Mouse (Mus musculus): Measurements from ENCODE around the gene Vil1. TPM values are rescaled to one million over a fixed set of nuclear protein-coding genes. Genes with fewer than 3 reads are reported as not detected.
A peak's percentile ranks its signal among the peaks of the same experiment; 100 is the strongest.

The Vil1 gene
- polyA plus RNA-seq, 1 experiment, result not detected

- Histone ChIP-seq H3K36me3 (replicated peaks; ENCODE audit: low read length) (no peaks in the 10 kb centered on the region), H3K27me3 (replicated peaks) (peaks cover 36% of the 10 kb centered on the region), H3K9me3 (no peaks in the 10 kb centered on the region), H3K4me3 (replicated peaks) (peak within 1 kb of the TSS; percentile 69), H3K4me1 (peaks cover 68% of the 10 kb centered on the region)
- no peak for TF ChIP-seq GATA1 (IDR thresholded peaks at IDR 0.05; ENCODE audit: borderline replicate concordance, low read length)
- TF ChIP-seq FLI1 (IDR thresholded peaks at IDR 0.05; ENCODE audit: low read length), result no peak
Measured at GRCm38 (mm10) chr1:74374980-74375379, 34.2 kb upstream of the Vil1 start, which contains the start of gene Slc11a1. Gene Slc11a1, plus strand, starts transcription at chr1:74375195.

- Histone ChIP-seq H3K4me1 (peaks cover 71% of the 10 kb centered on the region), H3K9me3 (no peaks in the 10 kb centered on the region), H3K36me3 (replicated peaks; ENCODE audit: low read length) (no peaks in the 10 kb centered on the region), H3K27me3 (replicated peaks) (peaks cover 35% of the 10 kb centered on the region), H3K4me3 (replicated peaks) (peak overlapping the region; percentile 69)
- TF ChIP-seq GATA1 (IDR thresholded peaks at IDR 0.05; ENCODE audit: borderline replicate concordance, low read length) (no peak), FLI1 (IDR thresholded peaks at IDR 0.05; ENCODE audit: low read length) (no peak)
Measured at GRCm38 (mm10) chr1:74375561-74375960, 33.6 kb upstream of the Vil1 start.

DNA sequence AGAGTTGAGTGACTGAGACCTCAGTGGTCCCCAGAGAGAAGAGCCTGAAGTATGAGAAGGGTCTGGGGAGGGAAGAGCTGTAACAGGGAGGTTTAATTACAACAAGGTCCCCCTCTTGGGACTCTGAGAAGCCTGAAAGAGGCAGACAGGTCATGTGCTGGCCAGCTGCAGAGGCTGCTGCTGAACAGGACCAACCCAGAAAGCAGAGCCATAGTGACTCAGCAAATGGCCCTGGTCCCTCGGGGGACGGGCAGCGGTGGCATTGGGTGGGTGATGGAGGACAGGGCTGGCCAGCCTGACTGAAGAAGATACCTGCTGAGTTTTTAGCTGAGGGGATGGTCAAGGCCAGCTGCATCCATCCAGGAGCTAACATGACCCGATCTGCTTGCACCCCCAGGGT lies 32.8 kb upstream of the Vil1 start:
- no peaks in the 10 kb centered on the region for H3K36me3 ChIP-seq (replicated peaks; ENCODE audit: low read length)
- peak overlapping the region; percentile 79 for H3K4me3 ChIP-seq (replicated peaks)
- peaks cover 79% of the 10 kb centered on the region for H3K4me1 ChIP-seq

DNA sequence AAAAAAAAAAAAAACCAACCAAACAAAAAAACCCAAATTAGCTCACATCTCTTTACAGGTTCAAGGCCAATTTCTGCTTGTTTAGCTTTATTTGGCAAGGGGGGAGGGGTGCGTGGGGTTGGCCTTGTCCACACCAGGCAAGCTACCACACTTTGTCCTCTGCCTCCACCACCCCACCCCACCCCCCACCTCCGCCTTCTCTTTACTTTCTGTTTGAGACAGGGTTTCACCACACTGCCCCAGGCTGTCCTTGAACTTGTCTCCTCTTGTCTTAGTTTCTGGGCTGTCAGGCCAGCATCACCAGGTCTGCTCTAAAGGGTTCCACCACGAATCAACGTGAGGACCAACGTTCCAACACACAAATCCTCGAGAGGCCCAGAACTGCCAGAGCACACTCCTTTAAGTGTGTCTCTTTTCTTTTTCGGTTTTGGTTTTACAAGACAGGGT lies 30.1 kb upstream of the Vil1 start:
- Histone ChIP-seq H3K4me3 (replicated peaks) (no peak overlapping the region), H3K4me1 (peaks cover 80% of the 10 kb centered on the region), H3K36me3 (replicated peaks; ENCODE audit: low read length) (no peaks in the 10 kb centered on the region), H3K27me3 (replicated peaks) (peaks cover 27% of the 10 kb centered on the region), H3K9me3 (no peaks in the 10 kb centered on the region)
- TF ChIP-seq FLI1 (IDR thresholded peaks at IDR 0.05; ENCODE audit: low read length) (no peak), GATA1 (IDR thresholded peaks at IDR 0.05; ENCODE audit: borderline replicate concordance, low read length) (no peak)

More for the DNA sequence above, 32.8 kb upstream of the Vil1 start:
- peaks cover 31% of the 10 kb centered on the region for H3K27me3 ChIP-seq (replicated peaks)
- TF ChIP-seq FLI1 (IDR thresholded peaks at IDR 0.05; ENCODE audit: low read length) (no peak), GATA1 (IDR thresholded peaks at IDR 0.05; ENCODE audit: borderline replicate concordance, low read length) (no peak)
- no peaks in the 10 kb centered on the region for H3K9me3 ChIP-seq

GRCm38 (mm10) chr1:74380484-74380883 lies 28.7 kb upstream of the Vil1 start:
- Histone ChIP-seq H3K4me3 (replicated peaks) (no peak overlapping the region), H3K36me3 (replicated peaks; ENCODE audit: low read length) (no peaks in the 10 kb centered on the region), H3K4me1 (peaks cover 84% of the 10 kb centered on the region), H3K27me3 (replicated peaks) (peaks cover 25% of the 10 kb centered on the region), H3K9me3 (no peaks in the 10 kb centered on the region)
- no peak for TF ChIP-seq FLI1 (IDR thresholded peaks at IDR 0.05; ENCODE audit: low read length)
- TF ChIP-seq GATA1 (IDR thresholded peaks at IDR 0.05; ENCODE audit: borderline replicate concordance, low read length), result no peak

- H3K27me3 ChIP-seq (replicated peaks), result peaks cover 16% of the 10 kb centered on the region
- no peak for TF ChIP-seq GATA1 (IDR thresholded peaks at IDR 0.05; ENCODE audit: borderline replicate concordance, low read length)
- TF ChIP-seq FLI1 (IDR thresholded peaks at IDR 0.05; ENCODE audit: low read length), result no peak
- peaks cover 81% of the 10 kb centered on the region for H3K4me1 ChIP-seq
- H3K9me3 ChIP-seq, result no peaks in the 10 kb centered on the region
- H3K36me3 ChIP-seq (replicated peaks; ENCODE audit: low read length), result no peaks in the 10 kb centered on the region
- peak overlapping the region; percentile 16 for H3K4me3 ChIP-seq (replicated peaks)
Measured at GRCm38 (mm10) chr1:74381588-74382021, 27.6 kb upstream of the Vil1 start.

- Histone ChIP-seq H3K36me3 (replicated peaks; ENCODE audit: low read length) (no peaks in the 10 kb centered on the region), H3K4me3 (replicated peaks) (no peak overlapping the region), H3K9me3 (no peaks in the 10 kb centered on the region), H3K27me3 (replicated peaks) (peaks cover 12% of the 10 kb centered on the region), H3K4me1 (peaks cover 83% of the 10 kb centered on the region)
- TF ChIP-seq FLI1 (IDR thresholded peaks at IDR 0.05; ENCODE audit: low read length) (no peak), GATA1 (IDR thresholded peaks at IDR 0.05; ENCODE audit: borderline replicate concordance, low read length) (no peak)
Measured at GRCm38 (mm10) chr1:74383385-74383784, 25.8 kb upstream of the Vil1 start.

- TF ChIP-seq FLI1 (IDR thresholded peaks at IDR 0.05; ENCODE audit: low read length), result no peak
- TF ChIP-seq GATA1 (IDR thresholded peaks at IDR 0.05; ENCODE audit: borderline replicate concordance, low read length), result no peak
- H3K36me3 ChIP-seq (replicated peaks; ENCODE audit: low read length), result no peaks in the 10 kb centered on the region
- peak overlapping the region; percentile 67 for H3K4me3 ChIP-seq (replicated peaks)
- H3K27me3 ChIP-seq (replicated peaks), result peaks cover 12% of the 10 kb centered on the region
- peaks cover 82% of the 10 kb centered on the region for H3K4me1 ChIP-seq
- H3K9me3 ChIP-seq, result no peaks in the 10 kb centered on the region
Measured at GRCm38 (mm10) chr1:74384525-74384924, 24.7 kb upstream of the Vil1 start.

DNA sequence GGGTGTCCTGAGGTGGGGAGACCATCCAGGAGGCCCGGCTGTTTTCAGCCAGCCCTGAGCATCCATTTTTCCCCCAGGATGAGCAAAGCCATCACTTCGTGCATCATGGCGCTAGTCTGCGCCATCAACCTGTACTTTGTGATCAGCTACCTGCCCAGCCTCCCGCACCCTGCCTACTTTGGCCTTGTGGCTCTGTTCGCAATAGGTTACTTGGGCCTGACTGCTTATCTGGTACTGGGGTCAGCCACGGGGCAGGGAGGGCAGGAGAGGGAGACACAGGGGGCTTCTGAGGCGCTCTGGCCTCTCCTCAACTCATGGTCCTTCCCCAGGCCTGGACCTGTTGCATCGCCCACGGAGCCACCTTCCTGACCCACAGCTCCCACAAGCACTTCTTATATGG lies 24.1 kb upstream of the Vil1 start:
- no peak for TF ChIP-seq GATA1 (IDR thresholded peaks at IDR 0.05; ENCODE audit: borderline replicate concordance, low read length)
- no peaks in the 10 kb centered on the region for H3K9me3 ChIP-seq
- H3K4me1 ChIP-seq, result peaks cover 82% of the 10 kb centered on the region
- H3K36me3 ChIP-seq (replicated peaks; ENCODE audit: low read length), result no peaks in the 10 kb centered on the region
- no peak overlapping the region for H3K4me3 ChIP-seq (replicated peaks)
- H3K27me3 ChIP-seq (replicated peaks), result peaks cover 12% of the 10 kb centered on the region

DNA sequence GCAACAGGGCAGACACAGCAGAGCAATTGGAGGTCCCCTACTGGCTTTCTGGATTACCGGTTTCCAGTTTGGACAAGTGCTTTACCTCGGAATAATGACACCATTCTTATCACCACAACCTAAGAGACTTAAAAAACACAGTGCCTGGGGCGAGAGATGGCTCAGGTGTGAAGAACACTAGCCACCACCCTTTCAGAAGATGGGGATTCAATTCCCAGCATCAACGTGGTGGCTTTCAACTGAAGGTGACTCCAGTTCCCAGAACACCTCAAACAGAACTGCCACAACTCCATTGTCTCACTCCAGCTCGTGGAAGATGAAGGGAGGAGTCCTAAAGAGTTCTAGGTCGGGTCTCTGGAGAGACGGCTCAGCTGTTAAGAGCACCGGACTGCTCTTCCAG lies 23.6 kb upstream of the Vil1 start:
- peaks cover 82% of the 10 kb centered on the region for H3K4me1 ChIP-seq
- H3K27me3 ChIP-seq (replicated peaks), result peaks cover 12% of the 10 kb centered on the region
- no peak for TF ChIP-seq GATA1 (IDR thresholded peaks at IDR 0.05; ENCODE audit: borderline replicate concordance, low read length)
- TF ChIP-seq FLI1 (IDR thresholded peaks at IDR 0.05; ENCODE audit: low read length), result no peak

DNA sequence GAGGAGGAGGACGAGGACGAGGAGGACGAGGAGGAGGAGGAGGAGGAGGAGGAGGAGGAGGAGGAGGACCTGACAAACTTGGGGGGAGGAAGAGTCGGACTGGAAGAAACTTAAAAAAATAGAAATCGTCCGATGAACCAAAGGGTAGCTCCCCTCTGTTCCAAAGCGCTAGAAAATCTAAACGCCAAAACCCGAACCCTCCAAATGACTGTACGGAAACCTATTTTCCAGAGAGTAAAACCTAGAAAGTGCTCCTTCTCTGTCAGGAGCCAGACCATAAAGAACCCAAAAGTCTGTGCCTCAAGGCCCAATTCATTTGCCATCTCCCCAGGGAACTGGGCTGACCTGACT lies 22.8 kb upstream of the Vil1 start:
- TF ChIP-seq GATA1 (IDR thresholded peaks at IDR 0.05; ENCODE audit: borderline replicate concordance, low read length) (no peak), FLI1 (IDR thresholded peaks at IDR 0.05; ENCODE audit: low read length) (no peak)
- Histone ChIP-seq H3K36me3 (replicated peaks; ENCODE audit: low read length) (no peaks in the 10 kb centered on the region), H3K4me3 (replicated peaks) (peak overlapping the region; percentile 94), H3K9me3 (no peaks in the 10 kb centered on the region), H3K27me3 (replicated peaks) (peaks cover 11% of the 10 kb centered on the region), H3K4me1 (peaks cover 82% of the 10 kb centered on the region)

More for the DNA sequence above, 23.6 kb upstream of the Vil1 start:
- Histone ChIP-seq H3K36me3 (replicated peaks; ENCODE audit: low read length) (no peaks in the 10 kb centered on the region), H3K9me3 (no peaks in the 10 kb centered on the region), H3K4me3 (replicated peaks) (no peak overlapping the region)
